Mouse (Mus musculus): ENCODE data around the gene Hspa1l.

DNA sequence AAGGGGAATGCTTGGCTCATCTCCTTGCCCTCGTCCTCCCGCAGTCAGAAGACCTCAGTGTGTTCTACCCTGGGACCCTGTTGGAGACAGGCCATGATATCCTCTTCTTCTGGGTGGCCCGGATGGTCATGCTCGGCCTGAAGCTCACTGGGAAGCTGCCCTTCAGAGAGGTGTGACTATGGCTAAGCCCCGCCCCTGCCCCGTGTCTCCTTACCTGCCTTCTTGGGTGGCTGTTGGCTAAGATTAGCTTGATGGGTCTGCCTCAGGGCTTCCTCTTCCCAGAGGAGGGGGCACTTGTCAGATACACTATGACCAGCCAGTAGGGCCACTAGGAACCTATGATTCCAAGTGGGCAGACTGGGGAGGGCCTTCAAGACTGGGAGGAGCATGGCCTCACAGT is 40.7 kb downstream of the Hspa1l start:
- TF ChIP-seq CTCF (IDR thresholded peaks at IDR 0.05 in 2 of 3, conservative IDR thresholded peaks at IDR 0.05 in 1 of 3; ENCODE audit: control insufficient read depth in 1 of 3, insufficient read depth in 1 of 3, low read depth in 2 of 3, low read length in 3 of 3, poor library complexity in 1 of 3, severe bottlenecking in 1 of 3) (no peak), ZMIZ1 (IDR thresholded peaks at IDR 0.05; ENCODE audit: low read depth, low read length) (no peak), KAT2A (conservative IDR thresholded peaks at IDR 0.05; ENCODE audit: low read depth, low read length) (no peak), BHLHE40 (IDR thresholded peaks at IDR 0.05; ENCODE audit: borderline replicate concordance, low read depth, low read length) (no peak), POLR2A (IDR thresholded peaks at IDR 0.05; ENCODE audit: control insufficient read depth in 1 of 2, insufficient read depth in 1 of 2, low read depth in 1 of 2, low read length in 2 of 2, poor library complexity in 1 of 2) (no peak), CHD2 (IDR thresholded peaks at IDR 0.05; ENCODE audit: low read length) (no peak), EP300 (IDR thresholded peaks at IDR 0.05; ENCODE audit: low read depth in 1 of 2, low read length in 2 of 2) (no peak), MAFK (IDR thresholded peaks at IDR 0.05; ENCODE audit: borderline replicate concordance, low read depth, low read length) (no peak), TAL1 (IDR thresholded peaks at IDR 0.05; ENCODE audit: low read length) (no peak)

Measured in MEL (cell line).